In genomic region chr11:115904231-115904955, GRCm38 (mm10) we compare ENCODE assay signal across 12 mouse cellular contexts. TPM values are rescaled to one million over a fixed set of nuclear protein-coding genes. Genes with fewer than 3 reads are reported as not detected.
DNase-seq lines count a peak whose midpoint lies in the region; ATAC-seq and TF ChIP-seq lines count a peak whose summit lies in the region.
"Had no signal": no experiment of that assay in that cellular context is flagged by ENCODE, and none has a peak within 500 bp of the region (broad histone marks: within the 10 kb centered on the region; RNA-seq: fewer than 3 reads in every experiment).

No protein-coding gene starts in this region.

- peak overlapping the region; percentile 35 for H3K9ac ChIP-seq in heart, embryonic 15.5 days
- H3K9ac ChIP-seq in CH12.LX (ENCODE audit: insufficient read depth, low read depth), result no peak overlapping the region
- peak overlapping the region; percentile 32; the same call in 1 of the 2 replicates for H3K9ac ChIP-seq in embryonic facial prominence, embryonic 13.5 days
- H3K9ac ChIP-seq in limb, embryonic 15.5 days, result no peak overlapping the region
- no peak overlapping the region for H3K9ac ChIP-seq in hindbrain, embryonic 13.5 days

- 67% methylated on average over 8 of the region's 8 CpGs for WGBS in heart, embryonic 15.5 days
- WGBS in embryonic facial prominence, embryonic 13.5 days, result 68% methylated on average over 8 of the region's 8 CpGs
- 67% methylated on average over 8 of the region's 8 CpGs for WGBS in limb, embryonic 15.5 days
- WGBS in hindbrain, embryonic 13.5 days, result 85% methylated on average over 8 of the region's 8 CpGs

- in situ Hi-C loops in CH12.LX (cut with MboI; ENCODE audit: low pct_ligation_motif_present, low pct_unique_long_range_greater_than_20kb, low sequenced_read_pairs), result no loop called here

- peak overlapping the region; percentile 73 for H3K4me2 ChIP-seq in heart, embryonic 15.5 days
- peak overlapping the region; percentile 14 for H3K4me2 ChIP-seq in CH12.LX (ENCODE audit: insufficient read depth, low read depth, poor library complexity, severe bottlenecking)
- no peak overlapping the region for H3K4me2 ChIP-seq in embryonic facial prominence, embryonic 13.5 days
- H3K4me2 ChIP-seq in limb, embryonic 15.5 days, result 0 out of 2 replicates have a peak overlapping the region, but pooled peaks have one; percentile 3
- H3K4me2 ChIP-seq in hindbrain, embryonic 13.5 days, result no peak overlapping the region

- peaks cover 17% of the 10 kb centered on the region for H3K36me3 ChIP-seq in heart, embryonic 15.5 days
- peaks cover 10 to 69% of the 10 kb centered on the region in 2 experiments for H3K36me3 ChIP-seq in CH12.LX (replicated peaks in 1 of 2; ENCODE audit: control insufficient read depth in 1 of 2, insufficient read depth in 1 of 2, low read length in 1 of 2)
- H3K36me3 ChIP-seq in embryonic facial prominence, embryonic 13.5 days, result peaks cover 16% of the 10 kb centered on the region
- H3K36me3 ChIP-seq in limb, embryonic 15.5 days, result peaks cover 21% of the 10 kb centered on the region; the same call in 1 of the 2 replicates
- peaks cover 17% of the 10 kb centered on the region for H3K36me3 ChIP-seq in hindbrain, embryonic 13.5 days

- no peaks in the 10 kb centered on the region for H3K27me3 ChIP-seq in heart, embryonic 15.5 days
- H3K27me3 ChIP-seq in CH12.LX (replicated peaks), result no peaks in the 10 kb centered on the region
- H3K27me3 ChIP-seq in embryonic facial prominence, embryonic 13.5 days, result no peaks in the 10 kb centered on the region
- no peaks in the 10 kb centered on the region for H3K27me3 ChIP-seq in limb, embryonic 15.5 days
- H3K27me3 ChIP-seq in hindbrain, embryonic 13.5 days, result no peaks in the 10 kb centered on the region

- H3K4me1 ChIP-seq in heart, embryonic 15.5 days (replicated peaks), result peaks cover 68% of the 10 kb centered on the region
- peaks cover 31 to 78% of the 10 kb centered on the region in 2 experiments for H3K4me1 ChIP-seq in CH12.LX (ENCODE audit: control insufficient read depth in 1 of 2, insufficient read depth in 2 of 2)
- peaks cover 51% of the 10 kb centered on the region for H3K4me1 ChIP-seq in embryonic facial prominence, embryonic 13.5 days
- H3K4me1 ChIP-seq in limb, embryonic 15.5 days, result peaks cover 48% of the 10 kb centered on the region
- H3K4me1 ChIP-seq in hindbrain, embryonic 13.5 days (replicated peaks), result peaks cover 41% of the 10 kb centered on the region

- TF ChIP-seq EP300 in CH12.LX (IDR thresholded peaks at IDR 0.05; ENCODE audit: low read length), result no peak

- H3K27ac ChIP-seq in heart, embryonic 15.5 days, result peak overlapping the region; percentile 99
- H3K27ac ChIP-seq in CH12.LX (ENCODE audit: insufficient read depth, low read depth), result peak overlapping the region; percentile 47
- H3K27ac ChIP-seq in embryonic facial prominence, embryonic 13.5 days, result peak overlapping the region; percentile 80
- H3K27ac ChIP-seq in limb, embryonic 15.5 days, result peak overlapping the region; percentile 80
- no peak overlapping the region for H3K27ac ChIP-seq in hindbrain, embryonic 13.5 days

- dilution Hi-C loops in CH12.LX (cut with MboI; ENCODE audit: extremely low pct_ligation_motif_present, extremely low pct_unique_long_range_greater_than_20kb, low sequenced_read_pairs), result no loop called here

- H3K79me2 ChIP-seq in CH12.LX (replicated peaks; ENCODE audit: control insufficient read depth, extremely low read depth, insufficient read depth, poor library complexity, severe bottlenecking), result no peaks in the 10 kb centered on the region

- TF ChIP-seq CTCF in CH12.LX (conservative IDR thresholded peaks at IDR 0.05 in 1 of 2, IDR thresholded peaks at IDR 0.05 in 1 of 2; ENCODE audit: low read depth in 2 of 2, low read length in 2 of 2), result no peak

- no peaks in the 10 kb centered on the region for H3K9me3 ChIP-seq in heart, embryonic 15.5 days (replicated peaks)
- no peaks in the 10 kb centered on the region for H3K9me3 ChIP-seq in CH12.LX (replicated peaks; ENCODE audit: low read length)
- no peaks in the 10 kb centered on the region for H3K9me3 ChIP-seq in embryonic facial prominence, embryonic 13.5 days
- no peaks in the 10 kb centered on the region for H3K9me3 ChIP-seq in limb, embryonic 15.5 days
- H3K9me3 ChIP-seq in hindbrain, embryonic 13.5 days, result no peaks in the 10 kb centered on the region

- no peak for TF ChIP-seq POLR2A in CH12.LX (IDR thresholded peaks at IDR 0.05; ENCODE audit: low read depth, low read length)

- no peak for ATAC-seq in heart, embryonic 15.5 days (replicated peaks; ENCODE audit: insufficient number of reproducible peaks, insufficient read depth, low FRiP score, low read depth)
- no peak for ATAC-seq in embryonic facial prominence, embryonic 13.5 days (ENCODE audit: insufficient number of reproducible peaks, insufficient read depth, low FRiP score, low TSS enrichment, low read depth)
- no peak for ATAC-seq in limb, embryonic 15.5 days (ENCODE audit: insufficient number of reproducible peaks, low FRiP score, low TSS enrichment, low read depth)
- no peak for ATAC-seq in hindbrain, embryonic 13.5 days (ENCODE audit: low FRiP score)

- no peak overlapping the region for H3K4me3 ChIP-seq in heart, embryonic 15.5 days
- peak overlapping the region in 2 of 3 experiments; percentile 16 to 22 for H3K4me3 ChIP-seq in CH12.LX (replicated peaks in 1 of 3; ENCODE audit: low read depth in 2 of 3, low read length in 2 of 3, poor library complexity in 1 of 3)
- no peak overlapping the region for H3K4me3 ChIP-seq in embryonic facial prominence, embryonic 13.5 days
- no peak overlapping the region for H3K4me3 ChIP-seq in limb, embryonic 15.5 days
- no peak overlapping the region for H3K4me3 ChIP-seq in hindbrain, embryonic 13.5 days

- no peak for TF ChIP-seq RAD21 in CH12.LX (IDR thresholded peaks at IDR 0.05; ENCODE audit: low read depth, low read length)

- DNase-seq in heart, postnatal 4 days, result no peak
- DNase-seq in CH12.LX (ENCODE audit: extremely low read depth), result peak; percentile 81
- DNase-seq in right cerebral cortex, postnatal 4 days, result no peak
- no peak for DNase-seq in right cerebral cortex, adult 2 months (ENCODE audit: low spot score in 2 of 2)
- DNase-seq: adrenal gland, postnatal 36 days had no signal

TF ChIP-seq in CH12.LX, 34 proteins besides CTCF, POLR2A, EP300 and RAD21 (continues in another document):
- TF ChIP-seq ZNF384 (IDR thresholded peaks at IDR 0.05; ENCODE audit: low read depth, low read length), result no peak
- no peak; the same call in 1 of the 2 replicates for TF ChIP-seq MYC (IDR thresholded peaks at IDR 0.05; ENCODE audit: low read depth, low read length)

RNA-seq across cellular contexts. Expression of gene Smim5, which starts 4.6 kb away (rescaled TPM):
- polyA plus RNA-seq in heart, embryonic 15.5 days (2015; fragmentation: Nextera tagmentation; extraction: Ambion mirVana), result 52.1 and 56.3 TPM in 2 replicates
- 10 to 100 TPM; 28.7 to 29.9 TPM for total RNA-seq in heart, postnatal 4 days (2021)
- 0.42 and 0.46 TPM in 2 replicates for total RNA-seq in CH12.LX (2012; rRNA removed)
- total RNA-seq in CH12.LX (2014; rRNA removed), result 0.98 and 1.6 TPM in 2 replicates
- 1.4 and 2.3 TPM in 2 replicates for polyA plus RNA-seq in CH12.LX (2012; ENCODE audit: insufficient read length, low read depth)
- polyA plus RNA-seq in embryonic facial prominence, embryonic 13.5 days (2015; fragmentation: Nextera tagmentation; extraction: Ambion mirVana), result 3.3 and 3.4 TPM in 2 replicates
- 19.6 and 27.4 TPM in 2 replicates for polyA plus RNA-seq in limb, embryonic 15.5 days (2015; fragmentation: Nextera tagmentation; extraction: Ambion mirVana)
- 2.0 and 2.7 TPM in 2 replicates for polyA plus RNA-seq in hindbrain, embryonic 13.5 days (2015; fragmentation: Nextera tagmentation; extraction: Ambion mirVana)

RNA-seq across cellular contexts. Expression of gene Smim6, which starts 7.4 kb away (rescaled TPM):
- polyA plus RNA-seq in heart, embryonic 15.5 days (2015; fragmentation: Nextera tagmentation; extraction: Ambion mirVana), result 3.3 and 5.0 TPM in 2 replicates
- under 1 TPM in 1 of 2 experiments, not detected in 1; 0.27 TPM for total RNA-seq in heart, postnatal 4 days (2021)
- total RNA-seq in CH12.LX (2012; rRNA removed), result 0.21 and 0.29 TPM in 2 replicates
- not detected in 2 replicates for total RNA-seq in CH12.LX (2014; rRNA removed)
- 0.56 and 0.59 TPM in 2 replicates for polyA plus RNA-seq in CH12.LX (2012; ENCODE audit: insufficient read length, low read depth)
- polyA plus RNA-seq in embryonic facial prominence, embryonic 13.5 days (2015; fragmentation: Nextera tagmentation; extraction: Ambion mirVana), result 1.1 and 1.2 TPM in 2 replicates
- polyA plus RNA-seq in limb, embryonic 15.5 days (2015; fragmentation: Nextera tagmentation; extraction: Ambion mirVana), result 1.0 and 1.7 TPM in 2 replicates
- 0.88 and 1.0 TPM in 2 replicates for polyA plus RNA-seq in hindbrain, embryonic 13.5 days (2015; fragmentation: Nextera tagmentation; extraction: Ambion mirVana)
- total RNA-seq: adrenal gland, postnatal 36 days; gastrocnemius, adult 18-20 months; left cerebral cortex, adult 18-20 months; monocyte, adult 5-6 weeks had no signal

RNA-seq across cellular contexts. Expression of gene Sap30bp, which starts 28.7 kb away (rescaled TPM):
- 21.4 and 21.9 TPM in 2 replicates for polyA plus RNA-seq in heart, embryonic 15.5 days (2015; fragmentation: Nextera tagmentation; extraction: Ambion mirVana)
- 10 to 100 TPM; 25.7 to 29.0 TPM for total RNA-seq in heart, postnatal 4 days (2021)
- 72.2 and 83.6 TPM in 2 replicates for total RNA-seq in CH12.LX (2012; rRNA removed)
- total RNA-seq in CH12.LX (2014; rRNA removed), result 256 and 275 TPM in 2 replicates
- polyA plus RNA-seq in CH12.LX (2012; ENCODE audit: insufficient read length, low read depth), result 167 and 219 TPM in 2 replicates
- polyA plus RNA-seq in embryonic facial prominence, embryonic 13.5 days (2015; fragmentation: Nextera tagmentation; extraction: Ambion mirVana), result 47.0 and 53.9 TPM in 2 replicates
- polyA plus RNA-seq in limb, embryonic 15.5 days (2015; fragmentation: Nextera tagmentation; extraction: Ambion mirVana), result 31.3 and 36.1 TPM in 2 replicates
- 49.9 and 55.3 TPM in 2 replicates for polyA plus RNA-seq in hindbrain, embryonic 13.5 days (2015; fragmentation: Nextera tagmentation; extraction: Ambion mirVana)

RNA-seq across cellular contexts. Expression of gene Recql5, which starts 28.9 kb away (rescaled TPM):
- polyA plus RNA-seq in heart, embryonic 15.5 days (2015; fragmentation: Nextera tagmentation; extraction: Ambion mirVana), result 9.1 and 14.7 TPM in 2 replicates
- total RNA-seq in heart, postnatal 4 days (2021), result 1 to 10 TPM; 8.0 to 10.0 TPM
- 30.9 and 31.0 TPM in 2 replicates for total RNA-seq in CH12.LX (2012; rRNA removed)
- 21.8 and 22.8 TPM in 2 replicates for total RNA-seq in CH12.LX (2014; rRNA removed)
- polyA plus RNA-seq in CH12.LX (2012; ENCODE audit: insufficient read length, low read depth), result 38.9 and 43.3 TPM in 2 replicates
- polyA plus RNA-seq in embryonic facial prominence, embryonic 13.5 days (2015; fragmentation: Nextera tagmentation; extraction: Ambion mirVana), result 22.9 and 24.9 TPM in 2 replicates
- polyA plus RNA-seq in limb, embryonic 15.5 days (2015; fragmentation: Nextera tagmentation; extraction: Ambion mirVana), result 17.0 and 17.6 TPM in 2 replicates
- 25.0 and 25.9 TPM in 2 replicates for polyA plus RNA-seq in hindbrain, embryonic 13.5 days (2015; fragmentation: Nextera tagmentation; extraction: Ambion mirVana)

RNA-seq across cellular contexts. Expression of gene Myo15b, which starts 46.2 kb away (rescaled TPM):
- 0.16 TPM in 2 replicates for polyA plus RNA-seq in heart, embryonic 15.5 days (2015; fragmentation: Nextera tagmentation; extraction: Ambion mirVana)
- total RNA-seq in heart, postnatal 4 days (2021), result under 1 TPM; 0.16 to 0.19 TPM
- total RNA-seq in CH12.LX (2012; rRNA removed) (0.17 and 0.21 TPM in 2 replicates), CH12.LX (2014; rRNA removed) (not detected in 2 replicates)
- polyA plus RNA-seq in CH12.LX (2012; ENCODE audit: insufficient read length, low read depth), result 0.43 and 0.72 TPM in 2 replicates
- 0.67 and 1.0 TPM in 2 replicates for polyA plus RNA-seq in embryonic facial prominence, embryonic 13.5 days (2015; fragmentation: Nextera tagmentation; extraction: Ambion mirVana)
- polyA plus RNA-seq in limb, embryonic 15.5 days (2015; fragmentation: Nextera tagmentation; extraction: Ambion mirVana), result 0.47 TPM in 2 replicates
- not detected in 2 replicates for polyA plus RNA-seq in hindbrain, embryonic 13.5 days (2015; fragmentation: Nextera tagmentation; extraction: Ambion mirVana)
- total RNA-seq: gastrocnemius, adult 18-20 months; monocyte, adult 5-6 weeks had no signal

Comparison
In these comparisons a context has a peak if more than half of its experiments do, and no peak if none do; other contexts are left out.
1. H3K4me2 ChIP-seq: peak in heart, embryonic 15.5 days (single experiment), CH12.LX (single experiment) and limb, embryonic 15.5 days (single experiment); none in embryonic facial prominence, embryonic 13.5 days (single experiment) and hindbrain, embryonic 13.5 days (single experiment).
2. H3K4me3 ChIP-seq: peak in CH12.LX (2 of 3); none in heart, embryonic 15.5 days (single experiment), embryonic facial prominence, embryonic 13.5 days (single experiment), limb, embryonic 15.5 days (single experiment) and hindbrain, embryonic 13.5 days (single experiment).
3. H3K9ac ChIP-seq: peak in heart, embryonic 15.5 days (single experiment) and embryonic facial prominence, embryonic 13.5 days (single experiment); none in CH12.LX (single experiment), limb, embryonic 15.5 days (single experiment) and hindbrain, embryonic 13.5 days (single experiment).